Mouse (Mus musculus) MEL (cell line): ENCODE results near the gene Hid1. TPM values are rescaled to one million over a fixed set of nuclear protein-coding genes. Genes with fewer than 3 reads are reported as not detected.

Experiments used
- DNase-seq: peaks from one replicate; pipeline ENCODE4 v3.0.0; 2011; ENCODE audit warnings: low read depth, low spot score
- H3K27ac ChIP-seq: 2 replicates; pipeline ENCODE4 v1.5.1; 2012; ENCODE audit warnings: low read depth, mild to moderate bottlenecking, control low read depth, low read length, moderate library complexity; ENCODE audit not compliant: control insufficient read depth
- H3K27me3 ChIP-seq, 2 experiments: fragments of 150-350 bp in 1 of 2; sonication (generic) in 1 of 2; 2 replicates each; pipeline ENCODE4 v1.6.1; 2012; ENCODE audit warnings: low read length in 2 of 2, mild to moderate bottlenecking in 2 of 2, improper control_type of control experiment in 1 of 2, moderate library complexity in 1 of 2; ENCODE audit not compliant: insufficient read depth in 2 of 2, control insufficient read depth in 1 of 2
- H3K36me3 ChIP-seq, 2 experiments: 2 replicates each; pipeline ENCODE4 v1.6.1; 2012 to 2014; ENCODE audit warnings: low read length in 2 of 2, improper control_type of control experiment in 1 of 2, inconsistent platforms in 1 of 2, mild to moderate bottlenecking in 1 of 2; ENCODE audit not compliant: insufficient read depth in 2 of 2, control insufficient read depth in 1 of 2
- H3K4me1 ChIP-seq, 2 experiments: fragments of 150-350 bp in 1 of 2; sonication (generic) in 1 of 2; 2 replicates each; pipeline ENCODE4 v1.6.1; 2012; ENCODE audit warnings: low read length in 2 of 2, improper control_type of control experiment in 1 of 2, mild to moderate bottlenecking in 1 of 2; ENCODE audit not compliant: insufficient read depth in 2 of 2, control insufficient read depth in 1 of 2
- H3K4me3 ChIP-seq, 2 experiments: fragments of 150-350 bp in 1 of 2; sonication (generic) in 1 of 2; 2 replicates each; pipeline ENCODE4 v1.5.1; 2012; ENCODE audit warnings: low read depth in 2 of 2, low read length in 2 of 2, mild to moderate bottlenecking in 2 of 2, moderate library complexity in 2 of 2, control low read depth in 1 of 2, improper control_type of control experiment in 1 of 2; ENCODE audit not compliant: control insufficient read depth in 1 of 2, insufficient read depth in 1 of 2
- H3K79me2 ChIP-seq: 2 replicates; pipeline ENCODE4 v1.6.1; 2012; ENCODE audit warnings: mild to moderate bottlenecking, low read length, moderate library complexity; ENCODE audit not compliant: control insufficient read depth, poor library complexity, insufficient read depth
- H3K9ac ChIP-seq: 2 replicates; pipeline ENCODE4 v1.6.1; 2012; ENCODE audit warnings: low read depth, mild to moderate bottlenecking, control low read depth, low read length, moderate library complexity; ENCODE audit not compliant: control insufficient read depth, poor library complexity, severe bottlenecking
- H3K9me3 ChIP-seq: fragments of 150-350 bp; sonication (generic); replicated peaks from 2 replicates; pipeline ENCODE4 v1.6.1; 2012; ENCODE audit warnings: mild to moderate bottlenecking, low read length, improper control_type of control experiment, moderate library complexity; ENCODE audit not compliant: insufficient read depth
- CHD1 ChIP-seq: IDR thresholded peaks from 2 replicates; pipeline ENCODE4 v1.6.1; 2012; ENCODE audit warnings: low read depth, mild to moderate bottlenecking, inconsistent platforms, low read length, improper control_type of control experiment
- CTCF ChIP-seq, 3 experiments: IDR thresholded peaks in 2 of 3; conservative IDR thresholded peaks in 1 of 3; 2 replicates each; pipeline ENCODE4 v1.5.1; 2011 to 2012; ENCODE audit warnings: low read length in 3 of 3, low read depth in 2 of 3, mild to moderate bottlenecking in 2 of 3, improper control_type of control experiment in 1 of 3, inconsistent platforms in 1 of 3, mixed read lengths in 1 of 3, moderate library complexity in 1 of 3; ENCODE audit not compliant: control insufficient read depth in 1 of 3, insufficient read depth in 1 of 3, poor library complexity in 1 of 3, severe bottlenecking in 1 of 3
- E2F4 ChIP-seq: IDR thresholded peaks from 2 replicates; pipeline ENCODE4 v1.6.1; 2011; ENCODE audit warnings: low read depth, low read length, improper control_type of control experiment, borderline replicate concordance
- ELF1 ChIP-seq: IDR thresholded peaks from 2 replicates; pipeline ENCODE4 v1.6.1; 2014; ENCODE audit warnings: low read depth, mild to moderate bottlenecking, inconsistent platforms, low read length, improper control_type of control experiment, moderate library complexity
- EP300 ChIP-seq, 2 experiments: IDR thresholded peaks; 2 replicates each; pipeline ENCODE4 v1.6.1; 2011; ENCODE audit warnings: improper control_type of control experiment in 2 of 2, low read length in 2 of 2, low read depth in 1 of 2, mild to moderate bottlenecking in 1 of 2
- ETS1 ChIP-seq: IDR thresholded peaks from 2 replicates; pipeline ENCODE4 v1.6.1; 2012; ENCODE audit warnings: low read depth, mild to moderate bottlenecking, inconsistent platforms, low read length, improper control_type of control experiment, moderate library complexity
- GABPA ChIP-seq: IDR thresholded peaks from 2 replicates; pipeline ENCODE4 v1.6.1; 2012; ENCODE audit warnings: low read depth, mild to moderate bottlenecking, inconsistent platforms, low read length, improper control_type of control experiment, moderate library complexity
- HCFC1 ChIP-seq: IDR thresholded peaks from 2 replicates; pipeline ENCODE4 v1.6.1; 2012; ENCODE audit warnings: low read depth, mild to moderate bottlenecking, inconsistent platforms, low read length, improper control_type of control experiment, moderate library complexity
- JUND ChIP-seq: IDR thresholded peaks from 2 replicates; pipeline ENCODE4 v1.6.1; 2011; ENCODE audit warnings: low read depth, mild to moderate bottlenecking, improper control_type of control experiment, low read length
- MAX ChIP-seq: IDR thresholded peaks from 2 replicates; pipeline ENCODE4 v1.6.1; 2011; ENCODE audit warnings: low read length, improper control_type of control experiment
- MAZ ChIP-seq: IDR thresholded peaks from 2 replicates; pipeline ENCODE4 v1.6.1; 2012; ENCODE audit warnings: low read depth, mild to moderate bottlenecking, inconsistent platforms, low read length, improper control_type of control experiment
- MEF2A ChIP-seq: IDR thresholded peaks from 2 replicates; pipeline ENCODE4 v1.6.1; 2014; ENCODE audit warnings: low read depth, mild to moderate bottlenecking, inconsistent platforms, low read length, improper control_type of control experiment; ENCODE audit not compliant: poor library complexity, insufficient replicate concordance, severe bottlenecking; ENCODE audit errors: extremely low read depth
- MXI1 ChIP-seq: IDR thresholded peaks from 2 replicates; pipeline ENCODE4 v1.6.1; 2011; ENCODE audit warnings: mild to moderate bottlenecking, low read depth, low read length, improper control_type of control experiment
- MYB ChIP-seq: IDR thresholded peaks from 2 replicates; pipeline ENCODE4 v1.6.1; 2011; ENCODE audit warnings: mild to moderate bottlenecking, low read depth, low read length, improper control_type of control experiment
- NELFE ChIP-seq: IDR thresholded peaks from 2 replicates; pipeline ENCODE4 v1.6.1; 2011; ENCODE audit warnings: low read depth, low read length, improper control_type of control experiment
- NRF1 ChIP-seq: IDR thresholded peaks from 2 replicates; pipeline ENCODE4 v1.6.1; 2014; ENCODE audit warnings: low read depth, mild to moderate bottlenecking, inconsistent platforms, low read length, improper control_type of control experiment, moderate library complexity; ENCODE audit not compliant: poor library complexity, insufficient read depth, severe bottlenecking
- POLR2AphosphoS5 ChIP-seq: IDR thresholded peaks from 2 replicates; pipeline ENCODE4 v1.6.1; 2012; ENCODE audit warnings: low read depth, borderline replicate concordance, mild to moderate bottlenecking, inconsistent platforms, low read length, moderate library complexity, mixed read lengths
- SMC3 ChIP-seq: IDR thresholded peaks from 2 replicates; pipeline ENCODE4 v1.6.1; 2011; ENCODE audit warnings: low read depth, low read length, improper control_type of control experiment
- TCF12 ChIP-seq: IDR thresholded peaks from 2 replicates; pipeline ENCODE4 v1.6.1; 2014; ENCODE audit warnings: low read depth, mild to moderate bottlenecking, inconsistent platforms, low read length, improper control_type of control experiment, moderate library complexity
- UBTF ChIP-seq: IDR thresholded peaks from 2 replicates; pipeline ENCODE4 v1.6.1; 2012; ENCODE audit warnings: low read depth, mild to moderate bottlenecking, inconsistent platforms, low read length, improper control_type of control experiment, moderate library complexity, borderline replicate concordance; ENCODE audit not compliant: insufficient read depth
- USF1 ChIP-seq: IDR thresholded peaks from 2 replicates; pipeline ENCODE4 v1.6.1; 2014; ENCODE audit warnings: low read depth, mild to moderate bottlenecking, inconsistent platforms, low read length, improper control_type of control experiment, moderate library complexity
- USF2 ChIP-seq, 2 experiments: IDR thresholded peaks; 2 replicates each; pipeline ENCODE4 v1.6.1; 2011 to 2012; ENCODE audit warnings: improper control_type of control experiment in 2 of 2, low read length in 2 of 2, borderline replicate concordance in 1 of 2, inconsistent platforms in 1 of 2, low read depth in 1 of 2, mild to moderate bottlenecking in 1 of 2; ENCODE audit not compliant: insufficient read depth in 1 of 2
- ZC3H11A ChIP-seq: IDR thresholded peaks from 2 replicates; pipeline ENCODE4 v1.6.1; 2012; ENCODE audit warnings: low read depth, mild to moderate bottlenecking, inconsistent platforms, low read length, improper control_type of control experiment
- ZNF384 ChIP-seq: IDR thresholded peaks from 2 replicates; pipeline ENCODE4 v1.6.1; 2012; ENCODE audit warnings: low read depth, mild to moderate bottlenecking, inconsistent platforms, low read length, improper control_type of control experiment
- polyA plus RNA-seq, 2 experiments: library from polyadenylated mRNA; stranded (reverse) in 1 of 2; unstranded in 1 of 2; fragments of >175 nt in 1 of 2; fragments of >200 nt in 1 of 2; gene quantifications; 2 replicates each; pipeline versions ENCODE4 v1.2.1 to v1.2.4; 2012; ENCODE audit warnings: low replicate concordance in 2 of 2, low read depth in 1 of 2; ENCODE audit not compliant: insufficient read length in 2 of 2, insufficient read depth in 1 of 2, missing spikeins in 1 of 2
- total RNA-seq: library from RNA; depleted of rRNA; stranded (reverse); fragments of 300-350 nt; gene quantifications from 2 replicates; pipeline ENCODE4 v1.2.3, GENCODE M21; 2012

Hid1 gene
- total and polyA plus RNA-seq, 3 experiments: 1.1 to 3.0 TPM; not detected in 1

DNA sequence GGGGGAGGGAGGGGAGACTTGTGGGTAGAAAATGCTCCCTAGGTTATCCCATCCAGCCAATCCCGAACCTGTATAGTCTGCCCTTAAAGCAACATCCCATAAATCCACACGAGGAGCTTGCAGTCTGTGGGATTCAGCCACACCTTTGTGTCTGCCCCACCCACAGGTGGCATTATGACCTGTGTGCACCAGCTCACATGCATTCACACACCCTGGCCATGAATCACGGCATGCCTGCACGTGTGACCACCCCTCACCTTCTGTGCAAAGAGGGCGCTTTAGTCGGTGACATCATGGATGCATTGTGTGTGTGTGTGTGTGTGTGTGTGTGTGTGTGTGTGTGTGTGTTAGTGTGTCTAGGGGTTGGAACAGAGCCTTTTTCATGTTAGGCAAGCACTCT lies 25.7 kb downstream of the Hid1 start:
- H3K27ac ChIP-seq: no peak overlapping the region

DNA sequence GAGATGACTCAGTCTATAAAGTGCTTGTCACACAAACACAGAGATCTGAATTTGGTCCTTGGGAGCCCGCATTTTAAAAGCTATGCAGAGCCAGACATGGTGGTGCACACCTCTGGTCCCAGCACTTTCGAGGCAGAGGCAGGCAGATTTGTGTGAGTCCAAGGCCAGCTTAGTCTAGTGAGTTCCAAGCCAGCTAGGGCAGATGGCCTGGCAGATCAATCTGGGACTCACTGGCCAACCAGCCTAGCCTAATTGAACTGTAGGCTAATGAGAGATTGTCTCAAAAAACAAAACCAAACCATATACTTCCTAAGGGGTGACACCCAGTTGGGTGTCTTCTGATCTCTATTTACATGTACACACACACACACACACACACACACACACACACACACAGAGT lies 26.3 kb downstream of the Hid1 start:
- H3K36me3 ChIP-seq: no peaks in the 10 kb centered on the region
- DNase-seq: no peak
- H3K27ac ChIP-seq: no peak overlapping the region
- H3K4me1 ChIP-seq: peaks cover 0 to 4% of the 10 kb centered on the region in 2 experiments; a peak in 1 of 4 replicates
- no peak overlapping the region for H3K4me3 ChIP-seq
- H3K27me3 ChIP-seq: peaks cover 0 to 6% of the 10 kb centered on the region in 2 experiments; a peak in 2 of 4 replicates
- no peaks in the 10 kb centered on the region for H3K79me2 ChIP-seq
- H3K9me3 ChIP-seq: no peaks in the 10 kb centered on the region
- no peak overlapping the region for H3K9ac ChIP-seq
- no peak for TF ChIP-seq E2F4
- no peak for TF ChIP-seq MAZ
- TF ChIP-seq MYB: no peak
- TF ChIP-seq POLR2AphosphoS5: no peak
- no peak for TF ChIP-seq EP300 (IDR thresholded peaks at IDR 0.05; ENCODE audit: low read depth in 1 of 2, low read length in 2 of 2)
- no peak for TF ChIP-seq SMC3
- no peak for TF ChIP-seq NELFE
- no peak for TF ChIP-seq CHD1
- no peak for TF ChIP-seq MXI1

More for the DNA sequence above, 25.7 kb downstream of the Hid1 start:
- Histone ChIP-seq H3K79me2 (no peaks in the 10 kb centered on the region), H3K27me3 (peaks cover 0 to 6% of the 10 kb centered on the region in 2 experiments; a peak in 2 of 4 replicates), H3K4me1 (peaks cover 0 to 4% of the 10 kb centered on the region in 2 experiments; a peak in 1 of 4 replicates), H3K36me3 (no peaks in the 10 kb centered on the region), H3K4me3 (no peak overlapping the region), H3K9me3 (no peaks in the 10 kb centered on the region), H3K9ac (no peak overlapping the region)
- no peak for DNase-seq
- TF ChIP-seq ELF1 (no peak), NELFE (no peak), SMC3 (no peak), CTCF (IDR thresholded peaks at IDR 0.05 in 2 of 3, conservative IDR thresholded peaks at IDR 0.05 in 1 of 3; ENCODE audit: control insufficient read depth in 1 of 3, insufficient read depth in 1 of 3, low read depth in 2 of 3, low read length in 3 of 3, poor library complexity in 1 of 3, severe bottlenecking in 1 of 3) (no peak), MAX (no peak), ZC3H11A (no peak), MEF2A (no peak), ETS1 (no peak), POLR2AphosphoS5 (no peak)
- TF ChIP-seq, all 39 proteins: peak for 0

- H3K4me3 ChIP-seq: no peak overlapping the region
- no peaks in the 10 kb centered on the region for H3K36me3 ChIP-seq
- no peaks in the 10 kb centered on the region for H3K79me2 ChIP-seq
- no peak overlapping the region for H3K27ac ChIP-seq
- H3K4me1 ChIP-seq: 0 out of 4 replicates have a peak, but pooled peaks cover 0 to 4% of the 10 kb centered on the region in 2 experiments
- no peak overlapping the region for H3K9ac ChIP-seq
- no peaks in the 10 kb centered on the region for H3K9me3 ChIP-seq
- peaks cover 0 to 6% of the 10 kb centered on the region in 2 experiments; a peak in 3 of 4 replicates for H3K27me3 ChIP-seq
- no peak for DNase-seq
- TF ChIP-seq UBTF (no peak), GABPA (no peak), HCFC1 (no peak), EP300 (IDR thresholded peaks at IDR 0.05; ENCODE audit: low read depth in 1 of 2, low read length in 2 of 2) (no peak), SMC3 (no peak), USF2 (IDR thresholded peaks at IDR 0.05; ENCODE audit: borderline replicate concordance in 1 of 2, insufficient read depth in 1 of 2, low read depth in 1 of 2, low read length in 2 of 2) (no peak), JUND (no peak), ELF1 (no peak), ZNF384 (no peak), POLR2AphosphoS5 (no peak), USF1 (no peak), NRF1 (no peak), TCF12 (no peak), MYB (no peak), CHD1 (no peak)
Measured at GRCm38 (mm10) chr11:115337826-115338225, 29.7 kb downstream of the Hid1 start.
